Mouse (Mus musculus) kidney, adult 2 months (tissue): ENCODE data around the gene Cdc34. TPM values are rescaled to one million over a fixed set of nuclear protein-coding genes. Genes with fewer than 3 reads are reported as not detected.
A peak's percentile ranks its signal among the peaks of the same experiment; 100 is the strongest.

ENCODE experiments used
- DNase-seq: peaks from one replicate; pipeline ENCODE4 v3.0.0; 2021
- H3K27ac ChIP-seq: fragments of 200-500 bp; 2 replicates; pipeline ENCODE4 v1.5.1; 2012; ENCODE audit warnings: low read depth, low read length, control low read depth, inconsistent platforms; ENCODE audit not compliant: insufficient read depth
- H3K27me3 ChIP-seq: fragments of 200-500 bp; replicated peaks from 2 replicates; pipeline ENCODE4 v1.6.1; 2012; ENCODE audit warnings: mild to moderate bottlenecking, moderate library complexity, low read length, inconsistent platforms; ENCODE audit not compliant: control insufficient read depth, insufficient read depth
- H3K36me3 ChIP-seq: fragments of 200-500 bp; 2 replicates; pipeline ENCODE4 v1.6.1; 2012; ENCODE audit warnings: mild to moderate bottlenecking, moderate library complexity, low read length, inconsistent platforms; ENCODE audit not compliant: control insufficient read depth, insufficient read depth
- H3K4me1 ChIP-seq: fragments of 200-500 bp; 2 replicates; pipeline ENCODE4 v1.6.1; 2011; ENCODE audit warnings: low read length; ENCODE audit not compliant: control insufficient read depth, insufficient read depth
- H3K4me3 ChIP-seq: fragments of 200-500 bp; 2 replicates; pipeline ENCODE4 v1.5.1; 2011; ENCODE audit warnings: mild to moderate bottlenecking, low read depth, low read length, control low read depth; ENCODE audit not compliant: insufficient read depth
- CTCF ChIP-seq: fragments of 200-500 bp; conservative IDR thresholded peaks from 2 replicates; pipeline ENCODE4 v1.5.1; 2011; ENCODE audit warnings: low read depth, mild to moderate bottlenecking, control low read depth, low read length, moderate library complexity, mixed read lengths; ENCODE audit not compliant: insufficient read depth, insufficient read length
- POLR2A ChIP-seq: fragments of 200-500 bp; IDR thresholded peaks from one replicate; pipeline ENCODE4 v1.6.1; 2011; ENCODE audit warnings: low read depth, low read length, control low read depth
- WGBS: fragments of 180-500 bp; shearing (Covaris S2); methylation state at CpG from one replicate; pipeline ENCODE4 v1.1.7; 2018; 5-methylcytosine and 5-hydroxymethylcytosine counted together
- polyA plus RNA-seq: library from polyadenylated mRNA; depleted of rRNA; stranded (reverse); fragments of >200 nt; gene quantifications from 2 replicates; pipeline ENCODE4 v1.2.3, GENCODE M21; 2012

Cdc34 gene
- polyA plus RNA-seq, 1 experiment, result 159 TPM

- Histone ChIP-seq H3K36me3 (no peaks in the 10 kb centered on the region), H3K4me3 (no peak overlapping the region), H3K27me3 (no peaks in the 10 kb centered on the region), H3K4me1 (peaks cover 2% of the 10 kb centered on the region; the same call in 1 of the 2 replicates), H3K27ac (no peak overlapping the region)
- TF ChIP-seq POLR2A (no peak), CTCF (no peak)
- WGBS, result 87% methylated on average over 8 of the region's 8 CpGs
- no peak for DNase-seq
These were observed 16.9 kb upstream of the Cdc34 start for GRCm38 (mm10) chr10:79665051-79665450.

GRCm38 (mm10) chr10:79666493-79666892 is 15.5 kb upstream of the Cdc34 start:
- no peak overlapping the region for H3K4me3 ChIP-seq
- WGBS, result 65% methylated on average over 9 of the region's 9 CpGs

GRCm38 (mm10) chr10:79668076-79668475 is 13.9 kb upstream of the Cdc34 start:
- TF ChIP-seq CTCF (no peak), POLR2A (no peak)
- Histone ChIP-seq H3K36me3 (no peaks in the 10 kb centered on the region), H3K27ac (no peak overlapping the region), H3K27me3 (no peaks in the 10 kb centered on the region), H3K4me3 (no peak overlapping the region), H3K4me1 (peaks cover 8% of the 10 kb centered on the region)
- WGBS, result 82% methylated on average over 5 of the region's 5 CpGs
- DNase-seq, result no peak

More at GRCm38 (mm10) chr10:79666493-79666892, 15.5 kb upstream of the Cdc34 start:
- no peak for TF ChIP-seq CTCF
- TF ChIP-seq POLR2A, result no peak
- Histone ChIP-seq H3K4me1 (peaks cover 8% of the 10 kb centered on the region), H3K27ac (no peak overlapping the region), H3K36me3 (no peaks in the 10 kb centered on the region), H3K27me3 (no peaks in the 10 kb centered on the region)
- no peak for DNase-seq

- peaks cover 8% of the 10 kb centered on the region for H3K4me1 ChIP-seq
- DNase-seq, result peak; percentile 96
- no peak for TF ChIP-seq POLR2A
- TF ChIP-seq CTCF, result peak; percentile 68
- no peaks in the 10 kb centered on the region for H3K27me3 ChIP-seq
- peak within 1 kb of the TSS; percentile 89 for H3K4me3 ChIP-seq
- under 1% methylated on average over 44 of the region's 45 CpGs for WGBS
- H3K36me3 ChIP-seq, result no peaks in the 10 kb centered on the region
- H3K27ac ChIP-seq, result peak within 1 kb of the TSS; percentile 97
These were observed 13.0 kb upstream of the Cdc34 start, which contains the start of gene Tpgs1 for GRCm38 (mm10) chr10:79668771-79669575. Tpgs1 (plus strand) TSS chr10:79669369.

GRCm38 (mm10) chr10:79669576-79670057 is 12.4 kb upstream of the Cdc34 start:
- Histone ChIP-seq H3K4me1 (peaks cover 8% of the 10 kb centered on the region), H3K36me3 (no peaks in the 10 kb centered on the region), H3K4me3 (peak overlapping the region; percentile 89), H3K27ac (peak overlapping the region; percentile 97), H3K27me3 (no peaks in the 10 kb centered on the region)
- DNase-seq, result peak; percentile 74
- whole genome bisulfite sequencing, result under 1% methylated on average over 47 of the region's 47 CpGs
- TF ChIP-seq POLR2A (no peak), CTCF (no peak)

GRCm38 (mm10) chr10:79670071-79670888 is 11.7 kb upstream of the Cdc34 start:
- H3K4me1 ChIP-seq, result peaks cover 8% of the 10 kb centered on the region
- H3K4me3 ChIP-seq, result peak overlapping the region; percentile 89
- DNase-seq, result no peak
- 25% methylated on average over 15 of the region's 15 CpGs for WGBS
- H3K27me3 ChIP-seq, result no peaks in the 10 kb centered on the region
- TF ChIP-seq CTCF (no peak), POLR2A (no peak)
- H3K36me3 ChIP-seq, result no peaks in the 10 kb centered on the region
- no peak overlapping the region for H3K27ac ChIP-seq
